8 mouse cellular contexts compared by ENCODE assay signal in the genomic region with DNA sequence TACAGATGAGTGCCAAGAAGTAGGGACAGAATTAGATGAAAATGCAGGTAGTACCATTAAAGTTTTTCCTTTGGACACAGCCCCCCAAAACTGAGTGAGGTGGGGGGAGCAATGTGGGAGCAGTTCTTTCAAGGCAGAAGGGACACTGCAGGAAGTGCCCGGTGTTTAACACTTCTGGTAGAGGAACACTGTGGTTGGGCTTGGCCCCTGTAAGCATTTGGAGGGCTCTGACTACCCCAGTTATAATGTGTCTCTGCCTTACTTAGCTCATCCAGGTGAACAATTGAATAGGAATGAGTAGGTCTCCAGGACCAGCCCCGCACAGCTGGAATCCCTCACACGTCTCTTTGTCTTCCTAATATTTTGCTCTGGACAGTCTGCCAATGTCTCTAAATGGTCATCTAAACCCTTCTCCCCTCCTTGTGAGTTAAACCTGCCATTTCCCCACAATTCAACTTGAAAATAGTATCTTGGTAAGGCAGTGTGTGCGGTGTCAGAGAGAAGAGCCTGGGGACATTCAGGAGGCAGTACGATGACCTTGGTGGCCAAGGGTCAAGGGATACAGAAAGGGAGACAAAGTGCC.
DNase-seq lines count a peak whose midpoint lies in the region; ATAC-seq and TF ChIP-seq lines count a peak whose summit lies in the region.

No protein-coding gene starts in this region.

- peaks cover 12% of the 10 kb centered on the region; the same call in 1 of the 2 replicates for H3K4me1 ChIP-seq in heart, postnatal 0 days (ENCODE audit: control insufficient read depth, insufficient read depth)
- peaks cover 14% of the 10 kb centered on the region for H3K4me1 ChIP-seq in hindbrain, embryonic 13.5 days (replicated peaks)
- H3K4me1 ChIP-seq in midbrain, embryonic 11.5 days (ENCODE audit: control insufficient read depth, insufficient read depth, low read length), result peaks cover 3% of the 10 kb centered on the region

- TF ChIP-seq CTCF in heart, postnatal 0 days (IDR thresholded peaks at IDR 0.05; ENCODE audit: low read depth), result no peak

- no peaks in the 10 kb centered on the region for H3K27me3 ChIP-seq in heart, postnatal 0 days (ENCODE audit: control insufficient read depth, insufficient read depth, low read length)
- no peaks in the 10 kb centered on the region for H3K27me3 ChIP-seq in hindbrain, embryonic 13.5 days
- no peaks in the 10 kb centered on the region; the same call in 1 of the 2 replicates for H3K27me3 ChIP-seq in midbrain, embryonic 11.5 days (ENCODE audit: control insufficient read depth, insufficient read depth, low read length)

- peak overlapping the region; percentile 53 for H3K4me2 ChIP-seq in heart, postnatal 0 days (ENCODE audit: low read depth, low read length)
- H3K4me2 ChIP-seq in hindbrain, embryonic 13.5 days, result peak overlapping the region; percentile 50
- peak overlapping the region; percentile 36 for H3K4me2 ChIP-seq in midbrain, embryonic 11.5 days

- no peak for TF ChIP-seq EP300 in heart, postnatal 0 days (IDR thresholded peaks at IDR 0.05; ENCODE audit: low read depth)

- H3K4me3 ChIP-seq in heart, postnatal 0 days (ENCODE audit: low read depth, low read length), result no peak overlapping the region
- peak overlapping the region; percentile 28 for H3K4me3 ChIP-seq in hindbrain, embryonic 13.5 days
- no peak overlapping the region for H3K4me3 ChIP-seq in midbrain, embryonic 11.5 days (ENCODE audit: low read depth, low read length)

- H3K9ac ChIP-seq in heart, postnatal 0 days (replicated peaks; ENCODE audit: low read depth, low read length), result no peak overlapping the region
- H3K9ac ChIP-seq in hindbrain, embryonic 13.5 days, result peak overlapping the region; percentile 49; the same call in 1 of the 2 replicates
- no peak overlapping the region for H3K9ac ChIP-seq in midbrain, embryonic 11.5 days (ENCODE audit: low read length)

- no peaks in the 10 kb centered on the region for H3K36me3 ChIP-seq in heart, postnatal 0 days (replicated peaks; ENCODE audit: control insufficient read depth, insufficient read depth, low read length)
- no peaks in the 10 kb centered on the region for H3K36me3 ChIP-seq in hindbrain, embryonic 13.5 days
- H3K36me3 ChIP-seq in midbrain, embryonic 11.5 days (ENCODE audit: control insufficient read depth, insufficient read depth, low read length), result no peaks in the 10 kb centered on the region

- H3K9me3 ChIP-seq in heart, postnatal 0 days (replicated peaks; ENCODE audit: control insufficient read depth, low read length), result no peaks in the 10 kb centered on the region
- H3K9me3 ChIP-seq in hindbrain, embryonic 13.5 days, result no peaks in the 10 kb centered on the region
- H3K9me3 ChIP-seq in midbrain, embryonic 11.5 days (ENCODE audit: control insufficient read depth, low read length), result no peaks in the 10 kb centered on the region

- no peak for ATAC-seq in heart, postnatal 0 days (ENCODE audit: insufficient read depth, low read depth)
- ATAC-seq in hindbrain, embryonic 13.5 days (ENCODE audit: low FRiP score), result no peak
- ATAC-seq in midbrain, embryonic 11.5 days (ENCODE audit: low FRiP score), result peak; percentile 33; the same call in 1 of the 2 replicates
- ATAC-seq in erythroblast, adult 5-6 weeks (replicated peaks; ENCODE audit: low FRiP score, poor library complexity, severe bottlenecking), result no peak

- 82% methylated on average over 5 of the region's 5 CpGs for WGBS in heart, postnatal 0 days
- 83% methylated on average over 5 of the region's 5 CpGs for WGBS in hindbrain, embryonic 13.5 days
- 82% methylated on average over 5 of the region's 5 CpGs for WGBS in midbrain, embryonic 11.5 days

- H3K27ac ChIP-seq in heart, postnatal 0 days (ENCODE audit: low read depth), result no peak overlapping the region
- H3K27ac ChIP-seq in hindbrain, embryonic 13.5 days, result no peak overlapping the region
- no peak overlapping the region for H3K27ac ChIP-seq in midbrain, embryonic 11.5 days (ENCODE audit: low read depth, low read length)

- no peak for DNase-seq in heart, postnatal 0 days (ENCODE audit: low spot score)
- no peak for DNase-seq in heart, adult 8-10 months (ENCODE audit: low spot score)
- DNase-seq in R1 (ENCODE audit: low read depth, low spot score), result peak; percentile 84
- no peak for DNase-seq in midbrain, embryonic 11.5 days (ENCODE audit: low spot score, missing footprints)
- no peak for DNase-seq in cerebellum, adult 9-11 months
- no peak for DNase-seq in spleen, adult 18-20 months
